Mouse (Mus musculus) layer of hippocampus, postnatal 10 days (tissue): ENCODE measurements around the gene Rgma. TPM values are rescaled to one million over a fixed set of nuclear protein-coding genes. Genes with fewer than 3 reads are reported as not detected.

Experiments used
- DNase-seq, 2 experiments: peaks; one replicate each; pipeline ENCODE4 v3.0.0; 2021; ENCODE audit warnings: low spot score in 2 of 2
- total RNA-seq, 2 experiments: library from RNA; stranded (reverse); gene quantifications; 2 replicates each; pipeline ENCODE4 v1.2.3; 2021

Rgma gene
- total RNA-seq, 2 experiments from 2014 or later = 111 to 128 TPM

- DNase-seq = peak; percentile 87 to 89
Measured at GRCm38 (mm10) chr7:73399501-73400044, 24.3 kb downstream of the Rgma start.

- DNase-seq = no peak
Measured at GRCm38 (mm10) chr7:73400051-73400916, 25.0 kb downstream of the Rgma start.

GRCm38 (mm10) chr7:73402106-73402505, 26.8 kb downstream of the Rgma start:
- DNase-seq = no peak

GRCm38 (mm10) chr7:73402671-73403070, 27.4 kb downstream of the Rgma start:
- no peak for DNase-seq

- no peak for DNase-seq
Measured at GRCm38 (mm10) chr7:73403538-73403937, 28.2 kb downstream of the Rgma start.

GRCm38 (mm10) chr7:73405550-73405949, 30.2 kb downstream of the Rgma start:
- no peak for DNase-seq

GRCm38 (mm10) chr7:73411523-73411922, 36.2 kb downstream of the Rgma start:
- no peak for DNase-seq

- peak in 1 of 2 experiments; percentile 25 for DNase-seq
Measured at GRCm38 (mm10) chr7:73411986-73412385, 36.7 kb downstream of the Rgma start.

- DNase-seq = peak in 1 of 2 experiments; percentile 21
Measured at GRCm38 (mm10) chr7:73412419-73412818, 37.1 kb downstream of the Rgma start.

GRCm38 (mm10) chr7:73414192-73414591, 38.9 kb downstream of the Rgma start:
- no peak for DNase-seq

- no peak for DNase-seq
Measured at GRCm38 (mm10) chr7:73419375-73419774, 44.1 kb downstream of the Rgma start.

GRCm38 (mm10) chr7:73420827-73421226, 45.5 kb downstream of the Rgma start:
- peak in 1 of 2 experiments; percentile 19 for DNase-seq

GRCm38 (mm10) chr7:73421278-73422015, 46.1 kb downstream of the Rgma start:
- DNase-seq = peak in 1 of 2 experiments; percentile 53

GRCm38 (mm10) chr7:73422223-73423113, 47.2 kb downstream of the Rgma start:
- DNase-seq = peak; percentile 89 to 90

- peak in 1 of 2 experiments; percentile 54 for DNase-seq
Measured at GRCm38 (mm10) chr7:73423236-73423635, 47.9 kb downstream of the Rgma start.

GRCm38 (mm10) chr7:73424243-73424642, 48.9 kb downstream of the Rgma start:
- no peak for DNase-seq

GRCm38 (mm10) chr7:73424705-73425104, 49.4 kb downstream of the Rgma start:
- no peak for DNase-seq

GRCm38 (mm10) chr7:73425451-73425850, 50.1 kb downstream of the Rgma start:
- no peak for DNase-seq

GRCm38 (mm10) chr7:73426235-73426634, 50.9 kb downstream of the Rgma start:
- DNase-seq = no peak

GRCm38 (mm10) chr7:73426752-73427386, 51.6 kb downstream of the Rgma start:
- DNase-seq = no peak
